20 mouse cellular contexts compared by ENCODE assay signal in the genomic region with DNA sequence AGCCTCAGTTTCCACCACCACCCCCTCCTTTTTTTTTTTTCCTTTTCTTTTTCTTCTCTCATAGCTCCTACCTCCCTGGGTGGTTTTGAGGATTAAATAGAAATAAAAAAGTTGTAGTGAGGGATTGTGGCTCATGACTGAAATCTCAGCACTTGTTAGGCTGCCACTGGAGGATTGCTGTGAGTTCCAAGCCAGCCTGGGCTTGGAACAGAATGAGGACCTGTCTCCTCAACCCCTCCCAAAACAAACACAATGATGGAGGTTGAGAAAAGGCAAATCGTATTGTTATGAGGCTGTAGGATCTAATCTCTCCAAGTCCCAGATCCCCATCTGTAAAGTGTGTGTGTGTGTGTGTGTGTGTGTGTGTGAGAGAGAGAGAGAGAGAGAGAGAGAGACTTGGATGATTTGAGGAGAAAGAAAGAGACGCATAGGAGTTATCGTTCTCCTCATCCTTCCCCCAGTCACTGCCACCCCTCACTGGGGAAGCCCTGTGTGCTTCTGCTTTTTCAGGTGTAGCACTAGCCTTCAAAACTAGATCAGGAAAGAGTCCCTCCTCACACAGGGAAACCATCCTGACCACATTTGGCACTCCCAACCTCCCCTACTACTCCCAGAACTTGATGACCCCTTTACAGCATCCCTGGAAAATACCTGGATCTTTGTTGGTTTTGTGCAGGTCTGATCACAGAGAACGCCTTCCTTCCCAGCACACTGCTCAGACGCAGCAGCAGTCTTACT. TPM values are rescaled to one million over a fixed set of nuclear protein-coding genes. Genes with fewer than 3 reads are reported as not detected.
"Had no signal": no experiment of that assay in that cellular context is flagged by ENCODE, and none has a peak within 500 bp of the region (broad histone marks: within the 10 kb centered on the region; RNA-seq: fewer than 3 reads in every experiment).

No protein-coding gene starts in this region.

- H3K4me1 ChIP-seq: megakaryocyte, embryonic 14.5 days; midbrain, embryonic 13.5 days; midbrain, embryonic 15.5 days; neural tube, embryonic 12.5 days; stomach, embryonic 15.5 days had no signal

- H3K27me3 ChIP-seq: lung, embryonic 15.5 days; midbrain, embryonic 13.5 days; midbrain, embryonic 15.5 days; neural tube, embryonic 12.5 days; stomach, embryonic 15.5 days had no signal

- ATAC-seq: lung, postnatal 0 days; midbrain, embryonic 13.5 days; midbrain, embryonic 15.5 days had no signal

- H3K9me3 ChIP-seq: lung, embryonic 15.5 days; midbrain, embryonic 13.5 days; midbrain, embryonic 15.5 days; neural tube, embryonic 12.5 days; stomach, embryonic 15.5 days had no signal

- H3K4me2 ChIP-seq: lung, embryonic 15.5 days; midbrain, embryonic 11.5 days; midbrain, embryonic 13.5 days; midbrain, embryonic 15.5 days; neural tube, embryonic 12.5 days; stomach, embryonic 15.5 days had no signal

- H3K36me3 ChIP-seq: lung, embryonic 15.5 days; midbrain, embryonic 13.5 days; midbrain, embryonic 15.5 days; neural tube, embryonic 12.5 days; stomach, embryonic 15.5 days had no signal

- H3K27ac ChIP-seq: lung, embryonic 15.5 days; macrophage; midbrain, embryonic 13.5 days; midbrain, embryonic 15.5 days; neural tube, embryonic 12.5 days; stomach, embryonic 15.5 days had no signal

- H3K4me3 ChIP-seq: lung, embryonic 15.5 days; megakaryocyte, embryonic 14.5 days; midbrain, embryonic 13.5 days; midbrain, embryonic 15.5 days; neural tube, embryonic 12.5 days; stomach, embryonic 15.5 days had no signal

- DNase-seq: lung, adult 2 months; lung, postnatal 14 days; lung, postnatal 36 days; right cerebral cortex, postnatal 14 days; thymus, adult 18-20 months; thymus, postnatal 14 days; thymus, postnatal 36 days had no signal

- H3K9ac ChIP-seq: lung, embryonic 15.5 days; midbrain, embryonic 13.5 days; midbrain, embryonic 15.5 days; neural tube, embryonic 12.5 days; stomach, embryonic 15.5 days had no signal

RNA-seq across cellular contexts. Expression of a gene that starts 0.8 kb away (rescaled TPM):
- total RNA-seq: megakaryocyte progenitor cell, adult 5-6 weeks; monocyte, adult 5-6 weeks; neutrophil, adult 5-6 weeks had no signal
- polyA plus RNA-seq: macrophage; neural tube, embryonic 14.5 days had no signal
